Mouse (Mus musculus): ENCODE results near the gene Slc9a9. TPM values are rescaled to one million over a fixed set of nuclear protein-coding genes. Genes with fewer than 3 reads are reported as not detected.

Gene Slc9a9
- total and polyA plus RNA-seq, 3 experiments = 0.46 to 0.71 TPM; not detected in 1

DNA sequence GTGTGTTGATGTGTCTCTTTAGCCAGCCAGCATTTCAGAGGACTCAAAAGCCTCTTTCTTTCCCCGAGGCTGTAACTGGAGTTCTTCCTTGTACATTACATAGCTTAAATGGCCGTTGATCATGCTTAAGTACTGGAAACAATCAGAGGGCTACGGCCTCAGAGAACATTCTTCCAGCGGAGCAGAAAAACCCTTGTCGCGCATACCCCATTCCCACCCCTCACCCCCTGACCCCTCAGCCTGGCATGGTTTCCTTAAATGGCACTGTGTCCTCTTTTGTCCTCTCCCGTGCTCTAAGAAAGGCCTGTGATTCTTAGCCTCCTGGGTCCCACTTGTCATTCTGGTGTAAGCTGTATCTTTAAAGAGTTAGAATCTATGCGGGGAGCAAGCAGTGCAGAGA, 404.0 kb downstream of the Slc9a9 start:
- TF ChIP-seq E2F4 (IDR thresholded peaks at IDR 0.05; ENCODE audit: borderline replicate concordance, low read depth, low read length) (no peak), RAD21 (IDR thresholded peaks at IDR 0.05; ENCODE audit: low read depth, low read length) (no peak), JUND (IDR thresholded peaks at IDR 0.05; ENCODE audit: low read depth, low read length) (no peak), MXI1 (IDR thresholded peaks at IDR 0.05; ENCODE audit: low read depth, low read length) (no peak), TCF12 (IDR thresholded peaks at IDR 0.05; ENCODE audit: low read depth, low read length) (no peak), RCOR1 (IDR thresholded peaks at IDR 0.05; ENCODE audit: low read depth, low read length) (no peak), KAT2A (conservative IDR thresholded peaks at IDR 0.05; ENCODE audit: low read depth, low read length) (no peak), ZKSCAN1 (IDR thresholded peaks at IDR 0.05; ENCODE audit: low read depth, low read length) (no peak), CHD2 (IDR thresholded peaks at IDR 0.05; ENCODE audit: low read length) (no peak), MYB (IDR thresholded peaks at IDR 0.05; ENCODE audit: low read depth, low read length) (no peak), SIN3A (IDR thresholded peaks at IDR 0.05; ENCODE audit: low read length) (no peak), NRF1 (IDR thresholded peaks at IDR 0.05; ENCODE audit: insufficient read depth, low read depth, low read length, poor library complexity, severe bottlenecking) (no peak), POLR2AphosphoS2 (IDR thresholded peaks at IDR 0.05; ENCODE audit: low read length) (no peak)
- Histone ChIP-seq H3K36me3 (ENCODE audit: control insufficient read depth in 1 of 2, insufficient read depth in 2 of 2, low read length in 2 of 2) (no peaks in the 10 kb centered on the region), H3K27me3 (ENCODE audit: control insufficient read depth in 1 of 2, insufficient read depth in 2 of 2, low read length in 2 of 2) (no peaks in the 10 kb centered on the region), H3K27ac (ENCODE audit: control insufficient read depth, low read depth, low read length) (no peak overlapping the region), H3K9me3 (replicated peaks; ENCODE audit: insufficient read depth, low read length) (no peaks in the 10 kb centered on the region), H3K9ac (ENCODE audit: control insufficient read depth, low read depth, low read length, poor library complexity, severe bottlenecking) (no peak overlapping the region), H3K79me2 (ENCODE audit: control insufficient read depth, insufficient read depth, low read length, poor library complexity) (no peaks in the 10 kb centered on the region), H3K4me1 (ENCODE audit: control insufficient read depth in 1 of 2, insufficient read depth in 2 of 2, low read length in 2 of 2) (no peaks in the 10 kb centered on the region), H3K4me3 (ENCODE audit: control insufficient read depth in 1 of 2, insufficient read depth in 1 of 2, low read depth in 2 of 2, low read length in 2 of 2) (no peak overlapping the region)
- no peak for DNase-seq (ENCODE audit: low read depth, low spot score)

DNA sequence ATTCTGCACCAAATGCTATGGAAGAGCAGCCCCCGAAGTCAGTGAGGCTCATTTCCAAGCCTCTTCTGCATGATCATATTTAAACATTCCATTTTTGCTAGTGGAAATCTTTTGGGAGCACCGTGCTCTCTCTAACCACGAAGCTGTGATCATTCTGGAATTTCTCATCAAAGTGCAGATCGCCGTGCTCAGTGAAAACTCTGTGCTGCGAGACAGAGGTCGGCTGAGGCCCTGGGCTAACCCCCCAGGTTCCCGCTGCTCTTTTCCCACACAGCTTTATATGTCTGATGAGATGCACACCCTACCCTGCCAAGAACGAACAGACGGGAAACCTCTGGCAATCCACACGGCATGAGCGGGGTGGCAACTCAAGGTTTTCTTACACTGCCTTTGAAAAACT, 406.1 kb downstream of the Slc9a9 start:
- no peak overlapping the region for H3K4me3 ChIP-seq (ENCODE audit: control insufficient read depth in 1 of 2, insufficient read depth in 1 of 2, low read depth in 2 of 2, low read length in 2 of 2)
- H3K36me3 ChIP-seq (ENCODE audit: control insufficient read depth in 1 of 2, insufficient read depth in 2 of 2, low read length in 2 of 2) = no peaks in the 10 kb centered on the region
- no peak for DNase-seq (ENCODE audit: low read depth, low spot score)
- TF ChIP-seq POLR2A (IDR thresholded peaks at IDR 0.05; ENCODE audit: control insufficient read depth in 1 of 2, insufficient read depth in 1 of 2, low read depth in 1 of 2, low read length in 2 of 2, poor library complexity in 1 of 2) = no peak
- no peak for TF ChIP-seq HCFC1 (IDR thresholded peaks at IDR 0.05; ENCODE audit: low read depth, low read length)
- no peak for TF ChIP-seq ZKSCAN1 (IDR thresholded peaks at IDR 0.05; ENCODE audit: low read depth, low read length)
- no peak for TF ChIP-seq ETS1 (IDR thresholded peaks at IDR 0.05; ENCODE audit: low read depth, low read length)
- TF ChIP-seq USF1 (IDR thresholded peaks at IDR 0.05; ENCODE audit: low read depth, low read length) = no peak
- no peak for TF ChIP-seq KAT2A (conservative IDR thresholded peaks at IDR 0.05; ENCODE audit: low read depth, low read length)
- TF ChIP-seq RAD21 (IDR thresholded peaks at IDR 0.05; ENCODE audit: low read depth, low read length) = no peak
- TF ChIP-seq BHLHE40 (IDR thresholded peaks at IDR 0.05; ENCODE audit: borderline replicate concordance, low read depth, low read length) = no peak
- TF ChIP-seq ZC3H11A (IDR thresholded peaks at IDR 0.05; ENCODE audit: low read depth, low read length) = no peak
- TF ChIP-seq JUND (IDR thresholded peaks at IDR 0.05; ENCODE audit: low read depth, low read length) = no peak
- no peak for TF ChIP-seq MYC (IDR thresholded peaks at IDR 0.05; ENCODE audit: low read depth, low read length)
- TF ChIP-seq TAL1 (IDR thresholded peaks at IDR 0.05; ENCODE audit: low read length) = no peak
- TF ChIP-seq NRF1 (IDR thresholded peaks at IDR 0.05; ENCODE audit: insufficient read depth, low read depth, low read length, poor library complexity, severe bottlenecking) = no peak
- TF ChIP-seq ZMIZ1 (IDR thresholded peaks at IDR 0.05; ENCODE audit: low read depth, low read length) = no peak
- TF ChIP-seq MAFK (IDR thresholded peaks at IDR 0.05; ENCODE audit: borderline replicate concordance, low read depth, low read length) = no peak
- no peaks in the 10 kb centered on the region for H3K9me3 ChIP-seq (replicated peaks; ENCODE audit: insufficient read depth, low read length)
- no peaks in the 10 kb centered on the region for H3K79me2 ChIP-seq (ENCODE audit: control insufficient read depth, insufficient read depth, low read length, poor library complexity)
- H3K27ac ChIP-seq (ENCODE audit: control insufficient read depth, low read depth, low read length) = no peak overlapping the region
- no peaks in the 10 kb centered on the region for H3K27me3 ChIP-seq (ENCODE audit: control insufficient read depth in 1 of 2, insufficient read depth in 2 of 2, low read length in 2 of 2)
- no peaks in the 10 kb centered on the region for H3K4me1 ChIP-seq (ENCODE audit: control insufficient read depth in 1 of 2, insufficient read depth in 2 of 2, low read length in 2 of 2)
- H3K9ac ChIP-seq (ENCODE audit: control insufficient read depth, low read depth, low read length, poor library complexity, severe bottlenecking) = no peak overlapping the region

Data from MEL (cell line).